Mouse (Mus musculus) right cerebral cortex, postnatal 4 days (tissue): ENCODE measurements around the gene Spsb4.

Experiments used
- DNase-seq: peaks from one replicate; pipeline ENCODE4 v3.0.0-alpha.2; 2022

Gene Spsb4

DNA sequence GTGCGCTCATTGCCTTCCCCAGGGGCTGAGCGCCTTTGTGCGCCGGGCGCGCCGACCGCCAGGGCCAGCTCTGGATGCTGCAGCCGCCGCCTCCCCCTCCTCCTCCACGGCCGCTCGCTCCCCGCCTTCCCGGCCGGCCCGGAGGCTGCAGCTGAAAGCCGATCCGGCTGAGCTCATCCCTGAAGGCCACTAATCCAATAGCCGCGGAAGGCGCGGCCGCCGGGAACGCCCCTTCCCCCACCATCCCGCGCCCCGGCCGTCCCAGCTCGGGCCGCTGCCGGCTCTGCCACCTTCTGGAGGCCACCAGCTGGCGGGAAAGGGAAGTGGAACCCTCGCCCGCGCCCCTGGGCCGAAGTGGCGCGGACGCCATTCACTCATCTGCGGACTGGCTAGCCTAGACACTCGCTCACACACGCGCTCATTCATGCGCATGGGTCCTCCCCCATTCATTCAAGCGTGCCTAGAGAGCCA, at the start of gene Spsb4:
TSS of gene Spsb4 (minus strand) at position 167 of the 471 bp plus-strand sequence.
- peak; percentile 77 for DNase-seq

DNA sequence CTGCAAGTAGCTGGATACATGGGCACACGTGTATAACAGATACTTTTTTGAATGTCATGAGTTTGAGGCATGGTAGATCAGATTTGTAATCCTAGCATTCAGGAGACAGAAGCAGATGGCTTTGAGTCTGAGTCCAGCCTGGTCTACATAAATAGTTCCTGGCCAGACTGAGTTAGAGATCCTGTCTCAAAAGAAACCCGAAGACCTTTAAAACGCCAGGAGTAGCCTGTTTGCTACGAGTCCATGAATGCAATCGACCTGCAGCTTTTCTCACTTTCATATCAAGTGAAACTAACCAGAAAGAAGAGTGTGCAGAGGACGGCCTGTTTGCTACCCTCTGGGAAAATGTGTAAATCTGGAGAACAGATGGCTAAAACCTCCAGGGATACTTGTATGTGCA, 49.1 kb upstream of the Spsb4 start:
- DNase-seq = no peak

GRCm38 (mm10) chr9:97065885-97066284, 47.2 kb upstream of the Spsb4 start:
- no peak for DNase-seq

DNA sequence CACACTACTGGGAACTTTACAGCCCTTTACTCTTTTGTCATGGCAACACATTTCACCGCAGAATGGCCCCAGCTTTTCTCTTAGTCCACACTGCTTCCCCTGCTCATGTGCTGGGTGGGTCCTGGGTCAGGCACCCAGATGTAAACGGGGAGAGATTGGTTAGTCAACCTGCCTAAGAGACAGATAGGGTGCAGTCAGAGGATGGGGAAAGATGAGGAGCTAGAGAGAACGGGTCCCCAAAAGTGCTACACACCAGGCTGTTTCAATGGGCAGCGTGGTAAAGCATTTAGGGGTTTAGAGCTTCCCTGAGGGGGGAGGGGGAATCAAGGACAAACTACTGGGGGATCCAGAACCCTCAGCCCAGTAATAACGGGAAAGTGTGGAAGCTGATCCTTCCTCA, 46.6 kb upstream of the Spsb4 start:
- DNase-seq = no peak

DNA sequence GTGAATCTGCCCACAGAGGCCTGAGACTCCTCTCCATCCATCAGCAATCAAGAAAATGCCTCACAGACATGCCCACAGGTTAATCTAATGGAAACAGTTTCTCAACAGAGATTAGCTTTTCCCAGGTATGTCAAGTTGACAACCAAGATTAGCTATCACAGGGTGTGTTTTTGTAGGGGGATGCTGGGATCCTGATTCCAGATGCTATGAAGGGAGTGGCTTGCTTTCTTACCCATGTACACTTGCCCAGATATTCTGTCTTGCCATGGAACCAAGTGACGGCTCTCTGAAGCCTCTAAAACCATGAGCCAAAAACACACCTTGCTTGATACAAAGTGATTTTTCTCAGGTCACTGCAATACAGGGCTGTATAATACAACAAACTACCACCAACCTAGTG, 45.5 kb upstream of the Spsb4 start:
- no peak for DNase-seq

GRCm38 (mm10) chr9:97061696-97062095, 43.1 kb upstream of the Spsb4 start:
- DNase-seq = no peak

- DNase-seq = no peak
Observed at GRCm38 (mm10) chr9:97056541-97057338, 38.1 kb upstream of the Spsb4 start.

- no peak for DNase-seq
Observed at GRCm38 (mm10) chr9:97055906-97056305, 37.3 kb upstream of the Spsb4 start.

GRCm38 (mm10) chr9:97051176-97051575, 32.5 kb upstream of the Spsb4 start:
- no peak for DNase-seq

- DNase-seq = no peak
Observed at GRCm38 (mm10) chr9:97046240-97046639, 27.6 kb upstream of the Spsb4 start.

DNA sequence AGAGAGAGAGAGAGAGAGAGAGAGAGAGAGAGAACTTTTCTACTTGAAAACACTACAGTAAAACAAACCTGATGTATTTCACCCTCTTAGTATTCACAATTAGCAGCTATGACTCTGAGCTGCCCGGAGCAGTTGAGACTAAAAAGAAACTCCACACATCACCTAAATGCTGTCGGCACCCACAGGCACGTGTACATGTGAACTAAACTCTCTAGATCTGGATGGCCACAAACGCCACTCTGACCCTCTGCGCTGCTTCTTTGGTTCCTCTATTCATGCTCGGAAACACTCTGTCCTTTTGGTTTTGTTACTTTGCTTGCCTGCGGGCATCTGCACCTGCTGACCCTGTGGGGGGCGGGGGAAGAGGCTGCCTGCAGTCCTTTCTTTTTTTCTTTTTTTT, 23.0 kb upstream of the Spsb4 start:
- DNase-seq = no peak

DNA sequence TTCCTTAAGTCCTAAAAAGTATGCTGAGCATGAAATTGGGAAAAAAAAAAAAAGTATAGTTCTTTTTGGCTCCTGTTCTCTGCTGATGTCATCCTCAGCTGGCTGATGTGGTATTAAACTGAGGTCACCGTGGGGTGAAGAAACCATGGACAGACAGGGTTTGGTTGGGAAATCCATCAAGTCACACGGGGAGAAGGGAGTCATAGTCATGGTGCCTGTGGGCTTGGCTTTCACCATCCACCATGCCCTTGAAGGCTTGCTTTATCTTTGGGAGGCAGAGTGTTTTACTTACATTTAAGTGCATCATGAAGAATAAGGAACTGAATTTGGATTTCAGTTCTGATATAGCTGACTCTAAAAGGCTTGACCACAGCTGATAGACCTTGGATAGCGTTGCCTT, 19.4 kb upstream of the Spsb4 start:
- no peak for DNase-seq

GRCm38 (mm10) chr9:97036656-97037055, 18.0 kb upstream of the Spsb4 start:
- DNase-seq = no peak

- DNase-seq = no peak
Observed at GRCm38 (mm10) chr9:97027361-97027760, 8.7 kb upstream of the Spsb4 start.

DNA sequence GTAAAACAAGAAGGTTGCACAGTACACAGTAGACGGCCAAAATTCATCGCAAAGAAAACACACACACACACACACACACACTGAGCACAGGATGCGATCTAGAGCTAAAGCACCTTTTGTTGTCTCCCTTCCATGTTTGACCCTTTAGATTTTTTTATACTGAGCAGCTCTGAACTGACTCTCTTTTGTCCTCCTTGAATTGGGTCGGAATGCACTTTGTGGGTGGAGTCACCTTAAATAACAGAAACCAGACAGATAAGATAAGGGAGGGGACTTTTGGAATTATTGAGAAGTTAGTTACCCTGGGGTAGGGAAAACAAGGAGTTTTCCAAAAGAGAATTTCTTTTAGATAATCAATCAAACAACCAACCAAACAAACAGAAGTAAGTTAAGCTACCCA, 7.4 kb upstream of the Spsb4 start:
- DNase-seq = no peak

GRCm38 (mm10) chr9:97024451-97024850, 5.8 kb upstream of the Spsb4 start:
- DNase-seq = no peak

GRCm38 (mm10) chr9:97022948-97023347, 4.3 kb upstream of the Spsb4 start:
- DNase-seq = no peak

DNA sequence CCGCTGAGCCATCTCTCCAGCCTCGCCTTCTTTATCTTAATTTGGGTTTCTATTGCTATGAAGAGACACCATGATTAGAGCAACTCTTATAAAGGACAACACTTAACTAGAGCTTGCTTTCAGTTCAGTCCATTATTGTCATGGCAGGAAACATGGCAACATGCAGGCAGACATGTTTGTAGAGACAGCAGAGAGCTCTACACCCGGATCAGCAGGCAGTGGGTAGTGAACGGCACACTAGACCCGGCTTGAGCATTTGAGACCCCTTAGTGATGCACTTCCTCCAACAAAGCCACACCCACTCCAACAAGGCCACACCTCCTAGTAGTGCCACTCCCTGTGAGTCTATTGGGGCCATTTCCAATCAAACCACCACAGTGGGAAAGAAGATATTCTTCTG, 3.7 kb upstream of the Spsb4 start:
- DNase-seq = no peak

- no peak for DNase-seq
Observed at GRCm38 (mm10) chr9:97020152-97020551, 1.5 kb upstream of the Spsb4 start.

DNA sequence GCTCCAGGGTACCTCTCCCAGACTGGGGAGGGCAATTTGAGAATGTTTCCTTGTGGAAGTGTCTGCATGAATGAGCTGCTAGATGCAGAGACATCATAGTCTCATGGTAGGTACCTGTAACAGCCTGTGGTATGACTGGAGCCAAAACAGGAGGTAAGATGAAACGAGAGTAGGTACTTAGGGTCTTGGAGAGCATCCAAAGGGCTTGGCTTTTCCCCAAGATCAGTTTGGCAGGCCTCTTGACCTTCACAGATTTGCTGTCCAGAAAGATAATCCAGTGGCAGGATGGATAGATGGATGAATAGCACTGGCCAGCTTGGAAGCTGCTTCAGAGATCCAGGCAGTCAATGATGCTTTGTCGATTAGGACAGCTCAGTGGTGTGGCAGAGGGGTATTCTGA, 1.0 kb upstream of the Spsb4 start:
- no peak for DNase-seq

- DNase-seq = no peak
Observed at GRCm38 (mm10) chr9:97019231-97019630, 588 bp upstream of the Spsb4 start.

- peak; percentile 77 for DNase-seq
Observed at GRCm38 (mm10) chr9:97017811-97018641, 617 bp downstream of the Spsb4 start.

GRCm38 (mm10) chr9:97017121-97017810, 1.4 kb downstream of the Spsb4 start:
- DNase-seq = peak; percentile 53
